ENCODE assay signal across 14 mouse cellular contexts in genomic region chr19:40299983-40300759, GRCm38 (mm10). TPM values are rescaled to one million over a fixed set of nuclear protein-coding genes. Genes with fewer than 3 reads are reported as not detected.
A peak's percentile ranks its signal among the peaks of the same experiment; 100 is the strongest.
DNase-seq lines count a peak whose midpoint lies in the region; ATAC-seq and TF ChIP-seq lines count a peak whose summit lies in the region.
"Had no signal": no experiment of that assay in that cellular context is flagged by ENCODE, and none has a peak within 500 bp of the region (broad histone marks: within the 10 kb centered on the region; RNA-seq: fewer than 3 reads in every experiment).

No protein-coding gene starts in this region.

- H3K27me3 ChIP-seq in forebrain, embryonic 15.5 days: no peaks in the 10 kb centered on the region
- H3K27me3 ChIP-seq in forebrain, embryonic 10.5 days (ENCODE audit: poor library complexity, severe bottlenecking): no peaks in the 10 kb centered on the region
- H3K27me3 ChIP-seq in neural tube, embryonic 13.5 days: no peaks in the 10 kb centered on the region
- no peaks in the 10 kb centered on the region for H3K27me3 ChIP-seq in intestine, postnatal 0 days (replicated peaks; ENCODE audit: control insufficient read depth, insufficient read depth, low read length)
- H3K27me3 ChIP-seq in kidney, embryonic 16.5 days (ENCODE audit: insufficient read depth, low read length): no peaks in the 10 kb centered on the region

- 68% methylated on average over 12 of the region's 12 CpGs for WGBS in forebrain, embryonic 15.5 days
- 89% methylated on average over 12 of the region's 12 CpGs for WGBS in forebrain, embryonic 10.5 days
- WGBS in neural tube, embryonic 13.5 days: 71% methylated on average over 12 of the region's 12 CpGs
- WGBS in intestine, postnatal 0 days: 79% methylated on average over 12 of the region's 12 CpGs
- 80% methylated on average over 12 of the region's 12 CpGs for WGBS in kidney, embryonic 16.5 days

- H3K9me3 ChIP-seq in forebrain, embryonic 15.5 days: no peaks in the 10 kb centered on the region
- H3K9me3 ChIP-seq in forebrain, embryonic 10.5 days: no peaks in the 10 kb centered on the region
- H3K9me3 ChIP-seq in neural tube, embryonic 13.5 days: no peaks in the 10 kb centered on the region
- H3K9me3 ChIP-seq in intestine, postnatal 0 days (ENCODE audit: control insufficient read depth): no peaks in the 10 kb centered on the region
- H3K9me3 ChIP-seq in kidney, embryonic 16.5 days (ENCODE audit: low read length): no peaks in the 10 kb centered on the region

- H3K4me2 ChIP-seq in forebrain, embryonic 15.5 days (replicated peaks): no peak overlapping the region
- no peak overlapping the region for H3K4me2 ChIP-seq in neural tube, embryonic 13.5 days
- H3K4me2 ChIP-seq in intestine, postnatal 0 days (replicated peaks; ENCODE audit: low read depth): no peak overlapping the region
- no peak overlapping the region for H3K4me2 ChIP-seq in kidney, embryonic 16.5 days (replicated peaks; ENCODE audit: low read depth, low read length)

- no peak for DNase-seq in forebrain, embryonic 10.5 days (ENCODE audit: extremely low spot score, low spot score)
- no peak for DNase-seq in neural tube, embryonic 10.5 days (ENCODE audit: extremely low spot score, low spot score)
- DNase-seq in left cerebral cortex, postnatal 14 days (ENCODE audit: low spot score in 2 of 2): peak; percentile 67 to 86
- DNase-seq in gastrocnemius, postnatal 14 days: no peak
- DNase-seq: adrenal gland, postnatal 14 days; B cell, adult 2 months; cerebellum, adult 9-11 months; lung, postnatal 10 days had no signal

- ATAC-seq in forebrain, embryonic 15.5 days (replicated peaks): peak; percentile 46; the same call in 1 of the 2 replicates
- peak; percentile 29; the same call in 1 of the 2 replicates for ATAC-seq in neural tube, embryonic 13.5 days (ENCODE audit: low read depth)
- ATAC-seq in intestine, postnatal 0 days: no peak
- ATAC-seq in kidney, embryonic 16.5 days (ENCODE audit: low FRiP score, low TSS enrichment): no peak
- ATAC-seq: inflammation-experienced regulatory T-cells, adult 6 months had no signal

- H3K36me3 ChIP-seq in forebrain, embryonic 15.5 days: peaks cover 4% of the 10 kb centered on the region; the same call in 1 of the 2 replicates
- H3K36me3 ChIP-seq in forebrain, embryonic 10.5 days (replicated peaks): no peaks in the 10 kb centered on the region
- peaks cover 33% of the 10 kb centered on the region for H3K36me3 ChIP-seq in neural tube, embryonic 13.5 days
- peaks cover 11% of the 10 kb centered on the region; the same call in 1 of the 2 replicates for H3K36me3 ChIP-seq in intestine, postnatal 0 days (ENCODE audit: control insufficient read depth, insufficient read depth)
- no peaks in the 10 kb centered on the region for H3K36me3 ChIP-seq in kidney, embryonic 16.5 days (ENCODE audit: insufficient read depth, low read length)

- 0 out of 2 replicates have a peak, but pooled peaks cover 2% of the 10 kb centered on the region for H3K4me1 ChIP-seq in forebrain, embryonic 15.5 days
- H3K4me1 ChIP-seq in forebrain, embryonic 10.5 days: peaks cover 9% of the 10 kb centered on the region; the same call in 1 of the 2 replicates
- peaks cover 21% of the 10 kb centered on the region for H3K4me1 ChIP-seq in neural tube, embryonic 13.5 days (replicated peaks)
- 0 out of 2 replicates have a peak, but pooled peaks cover 7% of the 10 kb centered on the region for H3K4me1 ChIP-seq in intestine, postnatal 0 days (replicated peaks; ENCODE audit: control insufficient read depth, insufficient read depth, low read length)
- no peaks in the 10 kb centered on the region for H3K4me1 ChIP-seq in kidney, embryonic 16.5 days (ENCODE audit: insufficient read depth, low read length)

- intact Hi-C loops in left cerebral cortex, postnatal 14 days (cut with DNase I): no loop called here
- intact Hi-C loops in gastrocnemius, postnatal 14 days (cut with DNase I; ENCODE audit: low total_unique reads): no loop called here

- no peak overlapping the region for H3K27ac ChIP-seq in forebrain, embryonic 15.5 days (replicated peaks)
- H3K27ac ChIP-seq in forebrain, embryonic 10.5 days: no peak overlapping the region
- no peak overlapping the region for H3K27ac ChIP-seq in neural tube, embryonic 13.5 days (replicated peaks)
- H3K27ac ChIP-seq in intestine, postnatal 0 days (ENCODE audit: low read depth, low read length): no peak overlapping the region
- no peak overlapping the region for H3K27ac ChIP-seq in kidney, embryonic 16.5 days (ENCODE audit: low read length)

- H3K4me3 ChIP-seq in forebrain, embryonic 15.5 days: no peak overlapping the region
- no peak overlapping the region for H3K4me3 ChIP-seq in forebrain, embryonic 10.5 days
- H3K4me3 ChIP-seq in neural tube, embryonic 13.5 days: no peak overlapping the region
- no peak overlapping the region for H3K4me3 ChIP-seq in intestine, postnatal 0 days (ENCODE audit: low read depth, low read length)
- no peak overlapping the region for H3K4me3 ChIP-seq in kidney, embryonic 16.5 days (ENCODE audit: low read length)
- H3K4me3 ChIP-seq: erythroblast, embryonic 14.5 days had no signal

- no peak overlapping the region for H3K9ac ChIP-seq in forebrain, embryonic 15.5 days (replicated peaks)
- H3K9ac ChIP-seq in neural tube, embryonic 13.5 days: no peak overlapping the region
- H3K9ac ChIP-seq in intestine, postnatal 0 days (ENCODE audit: low read depth, low read length): no peak overlapping the region
- no peak overlapping the region for H3K9ac ChIP-seq in kidney, embryonic 16.5 days (replicated peaks; ENCODE audit: low read length)

- no peak for TF ChIP-seq CTCF in intestine, postnatal 0 days (IDR thresholded peaks at IDR 0.05; ENCODE audit: low read depth)

RNA-seq across cellular contexts. Expression of gene Pdlim1, which starts 28.5 kb away (rescaled TPM):
- 14.3 and 16.8 TPM in 2 replicates for polyA plus RNA-seq in forebrain, embryonic 15.5 days (2015; fragmentation: Nextera tagmentation; extraction: Ambion mirVana)
- 96.1 and 108 TPM in 2 replicates for polyA plus RNA-seq in forebrain, embryonic 10.5 days (2016; fragmentation: Nextera tagmentation; extraction: Ambion mirVana)
- 26.2 and 27.3 TPM in 2 replicates for polyA plus RNA-seq in neural tube, embryonic 13.5 days (2015; fragmentation: Nextera tagmentation; extraction: Ambion mirVana)
- total RNA-seq in left cerebral cortex, postnatal 14 days (2021): 10 to 100 TPM; 16.6 to 16.9 TPM
- polyA plus RNA-seq in intestine, postnatal 0 days (2015; fragmentation: Nextera tagmentation; extraction: Ambion mirVana): 167 and 175 TPM in 2 replicates
- total RNA-seq in gastrocnemius, postnatal 14 days (2021): 100 to 1,000 TPM; 131 to 142 TPM
- polyA plus RNA-seq in kidney, embryonic 16.5 days (2015; fragmentation: Nextera tagmentation; extraction: Ambion mirVana): 37.9 and 39.5 TPM in 2 replicates

Comparison
In these comparisons a context has a peak if more than half of its experiments do, and no peak if none do; other contexts are left out.
1. ATAC-seq: peak in forebrain, embryonic 15.5 days (single experiment) and neural tube, embryonic 13.5 days (single experiment); none in intestine, postnatal 0 days (single experiment) and kidney, embryonic 16.5 days (single experiment).
2. DNase-seq: peak in left cerebral cortex, postnatal 14 days (2 of 2); none in forebrain, embryonic 10.5 days (single experiment), neural tube, embryonic 10.5 days (single experiment) and gastrocnemius, postnatal 14 days (single experiment).